Comparison of ENCODE assay signal across 36 mouse cellular contexts in the genomic region with DNA sequence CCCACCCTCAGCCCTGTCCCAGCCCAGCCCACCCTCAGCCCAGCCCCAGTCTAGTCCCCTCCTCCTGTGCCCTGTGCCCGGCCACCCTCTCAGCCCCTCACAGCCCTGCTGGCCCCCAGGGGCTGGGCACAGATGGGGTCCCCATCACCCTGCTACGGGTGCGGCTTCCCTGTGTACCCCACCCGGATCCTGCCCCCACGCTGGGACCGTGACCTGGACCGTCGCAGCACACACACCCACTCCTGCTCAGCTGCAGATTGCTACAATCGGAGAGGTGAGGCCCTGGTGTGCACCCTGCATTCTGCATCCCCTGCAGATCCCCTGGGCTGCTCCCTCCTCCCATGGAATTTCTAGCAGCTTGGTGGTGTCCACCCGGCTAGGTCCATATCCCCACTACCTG. TPM values are rescaled to one million over a fixed set of nuclear protein-coding genes. Genes with fewer than 3 reads are reported as not detected.
"Had no signal": no experiment of that assay in that cellular context is flagged by ENCODE, and none has a peak within 500 bp of the region (broad histone marks: within the 10 kb centered on the region; RNA-seq: fewer than 3 reads in every experiment).

No protein-coding gene starts in this region.

- H3K4me2 ChIP-seq: heart, embryonic 11.5 days; heart, embryonic 13.5 days; heart, embryonic 15.5 days; hindbrain, embryonic 13.5 days; hindbrain, embryonic 15.5 days; kidney, embryonic 15.5 days; limb, embryonic 12.5 days; liver, embryonic 11.5 days; liver, embryonic 13.5 days had no signal

- H3K4me3 ChIP-seq: heart, embryonic 13.5 days; heart, embryonic 15.5 days; hindbrain, embryonic 13.5 days; hindbrain, embryonic 15.5 days; kidney, embryonic 15.5 days; layer of hippocampus, adult 2 months; left cerebral cortex, adult 2 months; limb, embryonic 10.5 days; limb, embryonic 12.5 days; liver, embryonic 13.5 days had no signal

- DNase-seq: gastrocnemius, postnatal 14 days; gastrocnemius, postnatal 36 days; heart, adult 18-20 months; heart, postnatal 14 days; heart, postnatal 36 days; kidney, adult 11 months; kidney, adult 2 months; kidney, adult 9 months; kidney, postnatal 25 days; kidney, postnatal 4 days; liver; liver, embryonic 13.5 days had no signal

- H3K36me3 ChIP-seq: heart, embryonic 13.5 days; heart, embryonic 15.5 days; hindbrain, embryonic 13.5 days; hindbrain, embryonic 15.5 days; kidney, embryonic 15.5 days; limb, embryonic 10.5 days; limb, embryonic 12.5 days had no signal

RNA-seq across cellular contexts. Expression of a gene that starts 54.7 kb away (rescaled TPM):
- total RNA-seq: heart, adult 18-20 months; heart, postnatal 14 days; heart, postnatal 36 days; hematopoietic stem cell, adult 5-6 weeks; hindbrain, postnatal 0 days; layer of hippocampus, adult 2 months; layer of hippocampus, postnatal 10 days; layer of hippocampus, postnatal 25 days; left cerebral cortex, adult 2 months; left cerebral cortex, postnatal 14 days; left cerebral cortex, postnatal 36 days had no signal
- polyA plus RNA-seq: gonadal fat pad, adult 2 months; heart, embryonic 11.5 days; heart, embryonic 13.5 days; heart, embryonic 15.5 days; heart, postnatal 0 days; hindbrain, embryonic 11.5 days; hindbrain, embryonic 13.5 days; hindbrain, embryonic 15.5 days; hindbrain, postnatal 0 days; intestine, embryonic 14.5 days; intestine, embryonic 16.5 days; kidney, adult 2 months; kidney, embryonic 15.5 days; kidney, postnatal 0 days; limb, embryonic 10.5 days; limb, embryonic 12.5 days; limb, embryonic 14.5 days; liver, embryonic 11.5 days; liver, embryonic 13.5 days had no signal
